Mouse (Mus musculus): Measurements from ENCODE around the gene Itpr3. TPM values are rescaled to one million over a fixed set of nuclear protein-coding genes. Genes with fewer than 3 reads are reported as not detected.

Gene Itpr3
- total RNA-seq, 1 experiment from 2014 or later: 7.4 TPM

GRCm38 (mm10) chr17:27119954-27120353 is 62.9 kb downstream of the Itpr3 start:
- DNase-seq: no peak

- DNase-seq: peak; percentile 83
These were observed 63.5 kb downstream of the Itpr3 start for GRCm38 (mm10) chr17:27120561-27121024.

GRCm38 (mm10) chr17:27121266-27121665 is 64.2 kb downstream of the Itpr3 start:
- no peak for DNase-seq

DNA sequence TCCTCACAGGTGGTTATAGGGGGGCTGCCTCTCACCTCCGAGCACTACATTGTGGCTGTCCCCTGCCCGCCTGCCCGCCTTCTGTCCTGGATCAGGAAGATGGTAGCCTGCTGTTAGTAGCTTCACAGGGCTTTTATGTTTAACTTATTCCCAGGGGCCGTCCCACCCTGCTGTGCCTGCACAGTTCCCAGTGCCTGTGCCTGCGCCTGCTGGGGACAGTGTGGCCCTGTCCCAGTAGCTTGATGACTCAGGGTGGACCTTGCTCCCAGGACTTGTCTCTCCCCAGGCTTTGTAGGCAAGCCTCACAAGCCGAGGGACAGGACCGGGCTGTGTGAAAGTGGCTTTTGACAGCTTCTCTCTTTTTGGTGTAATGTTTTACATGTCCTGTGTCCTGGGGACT is 64.7 kb downstream of the Itpr3 start:
- DNase-seq: no peak

GRCm38 (mm10) chr17:27122701-27123100 is 65.6 kb downstream of the Itpr3 start:
- DNase-seq: no peak

DNA sequence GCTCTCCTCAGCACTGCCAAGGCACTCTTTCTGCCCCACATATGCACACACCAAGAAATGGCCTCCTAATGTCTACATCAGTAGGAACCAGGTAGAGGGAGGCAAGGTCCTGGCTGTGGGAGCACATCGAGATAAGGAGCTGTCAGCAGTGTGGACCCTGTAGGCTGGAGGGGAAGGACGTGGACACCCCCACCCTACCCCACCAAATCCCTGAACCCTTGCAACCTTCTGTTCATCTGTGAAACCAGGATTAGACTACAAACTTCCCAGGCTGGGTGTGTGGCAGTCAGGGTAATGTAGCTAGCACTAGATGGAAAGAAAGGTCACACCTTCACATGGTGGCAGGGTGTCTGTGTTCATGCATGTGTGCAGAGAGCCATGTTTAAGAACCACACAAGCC is 66.0 kb downstream of the Itpr3 start:
- no peak for DNase-seq

GRCm38 (mm10) chr17:27123813-27124375 is 66.8 kb downstream of the Itpr3 start:
- no peak for DNase-seq

DNA sequence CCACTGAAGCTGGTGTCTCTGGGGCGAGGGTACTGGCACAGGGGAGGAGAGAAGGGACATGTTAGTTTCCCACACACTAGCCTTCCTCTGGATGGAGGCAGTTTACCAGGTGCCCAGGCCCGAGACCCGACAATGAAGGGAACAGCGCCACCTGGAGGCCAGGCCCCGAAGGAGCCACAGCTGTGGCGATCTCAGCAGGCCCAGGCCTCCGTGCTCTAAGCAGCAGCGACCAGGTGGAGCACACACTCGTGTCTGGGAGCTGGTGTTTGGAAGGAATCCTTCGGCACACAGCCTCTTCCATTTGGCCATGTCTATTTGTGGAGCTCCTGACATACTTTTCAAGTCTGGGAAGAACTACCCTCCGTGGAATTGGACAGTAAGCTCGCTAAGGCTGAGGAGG is 68.1 kb downstream of the Itpr3 start:
- peak; percentile 79 for DNase-seq

DNA sequence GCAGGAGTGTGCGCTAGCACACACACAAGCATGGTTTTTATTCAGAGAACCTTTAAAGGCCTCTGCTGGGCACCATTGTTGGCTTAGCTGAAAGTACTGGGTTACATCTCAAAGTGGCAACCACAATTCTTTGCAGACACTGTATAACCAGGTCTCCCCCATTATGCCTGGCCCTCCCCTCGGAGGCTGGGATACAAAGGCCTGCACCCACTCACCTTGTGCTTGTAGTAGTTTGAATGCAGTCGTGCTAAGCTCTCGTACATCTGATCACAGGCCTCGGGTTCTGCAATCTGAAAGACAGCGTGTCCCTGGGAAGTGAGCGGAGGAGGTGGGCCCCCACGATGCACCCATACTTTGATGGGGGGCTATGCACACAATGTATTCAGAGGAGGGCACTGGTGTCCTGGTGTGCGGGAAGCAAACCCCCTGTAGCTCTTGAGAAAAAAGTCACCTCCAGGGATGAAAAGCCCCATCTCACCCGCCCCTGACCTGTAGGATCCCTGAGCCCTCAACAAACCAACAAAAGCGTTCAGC is 68.6 kb downstream of the Itpr3 start:
- DNase-seq: no peak

- no peak for DNase-seq
These were observed 69.9 kb downstream of the Itpr3 start for GRCm38 (mm10) chr17:27126974-27127373.

DNA sequence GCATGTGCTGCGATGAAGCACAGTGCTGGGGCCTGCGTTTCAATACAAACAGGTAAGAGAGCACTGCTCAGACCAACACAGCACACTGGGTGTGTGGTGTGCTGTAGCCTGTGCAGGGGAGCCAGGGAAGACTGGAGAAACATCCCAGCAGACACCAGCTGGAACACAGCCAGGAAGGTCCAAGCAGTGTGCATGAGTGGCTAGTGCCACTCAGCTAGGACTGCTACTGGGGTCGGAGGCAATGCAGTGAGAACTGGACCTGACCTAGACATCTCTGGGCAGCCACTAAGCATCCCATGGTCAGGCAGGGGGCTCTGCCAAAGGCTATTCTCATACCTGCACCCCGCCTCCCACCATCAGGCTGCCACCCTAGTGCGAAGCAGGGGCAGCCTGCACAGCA is 71.1 kb downstream of the Itpr3 start:
- DNase-seq: no peak

DNA sequence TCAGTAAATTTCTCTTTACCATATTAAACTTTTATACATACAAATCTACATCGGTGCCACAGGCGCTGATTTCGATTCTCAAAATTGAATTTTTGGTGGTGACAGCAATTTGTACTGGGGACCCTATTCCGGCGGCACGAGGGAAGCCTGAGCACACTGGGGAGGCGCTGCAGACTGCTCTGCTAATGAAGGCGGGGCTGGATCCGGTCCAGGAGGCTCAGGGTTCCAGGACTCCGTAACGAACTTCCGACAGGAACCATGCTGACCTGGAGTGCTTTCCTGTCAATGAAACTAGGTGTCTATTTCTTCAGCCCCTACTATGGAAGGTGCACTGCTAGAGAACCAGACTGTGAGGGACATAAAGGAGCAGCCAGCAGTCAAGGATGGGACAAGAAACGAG is 72.2 kb downstream of the Itpr3 start:
- peak; percentile 42 for DNase-seq

DNA sequence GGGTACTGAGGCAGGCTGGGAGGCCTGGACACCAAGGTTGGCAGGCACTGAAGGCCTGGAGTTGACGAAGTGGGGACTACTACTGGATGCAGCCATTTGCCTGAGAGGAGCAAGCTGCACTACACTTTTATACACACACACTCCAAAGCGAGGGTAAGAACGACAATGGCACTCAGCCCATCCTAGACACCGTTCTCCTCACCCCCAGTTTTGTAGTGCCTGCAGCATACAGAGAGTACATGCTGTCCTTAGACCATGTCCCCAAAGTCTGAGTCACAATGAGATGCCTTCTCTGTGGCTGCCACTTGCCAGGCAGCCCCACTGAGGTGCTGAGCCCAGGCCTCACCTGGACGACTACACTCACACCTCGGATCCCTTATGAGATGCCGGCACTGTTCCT is 72.7 kb downstream of the Itpr3 start:
- DNase-seq: no peak

DNA sequence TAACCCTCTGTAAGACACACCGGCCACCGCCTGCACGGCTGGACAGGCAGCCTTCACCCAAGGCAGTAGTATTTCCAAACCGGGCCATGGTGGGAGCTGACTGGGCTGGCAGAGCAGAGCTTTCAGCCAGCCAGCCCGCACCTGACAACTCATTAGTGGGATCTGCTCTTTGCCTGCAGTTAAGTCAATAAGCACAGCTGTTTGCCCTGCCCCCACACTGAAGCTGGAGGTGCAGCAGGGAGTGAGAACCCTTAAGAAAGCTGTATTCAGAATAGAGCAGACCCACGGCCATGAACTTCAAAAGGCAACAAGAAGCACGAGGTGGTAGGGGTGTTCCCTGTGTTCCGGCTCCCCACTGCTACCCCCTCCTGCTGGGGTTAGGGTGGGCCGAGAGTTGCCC is 73.1 kb downstream of the Itpr3 start:
- DNase-seq: no peak

DNA sequence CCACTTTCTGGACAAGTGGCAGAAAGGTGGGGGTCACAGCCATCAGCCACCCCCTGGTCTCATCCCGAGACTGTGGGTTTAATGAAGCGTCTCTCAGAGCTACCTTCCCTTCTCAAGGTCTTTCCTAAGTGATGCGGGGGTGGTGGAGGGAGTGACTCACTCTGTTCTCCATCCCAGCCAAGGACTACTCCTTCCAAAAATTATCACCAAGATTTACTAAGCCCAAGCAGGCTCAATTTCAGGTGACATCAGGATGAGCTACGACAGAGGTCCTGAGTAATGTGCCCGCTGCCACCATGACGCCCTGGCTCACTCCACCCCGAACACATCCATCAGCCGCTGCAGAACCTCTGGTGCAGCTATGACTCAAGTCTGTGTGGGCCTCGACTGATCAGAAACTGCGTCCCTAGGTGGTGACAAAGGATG is 74.1 kb downstream of the Itpr3 start:
- DNase-seq: peak; percentile 60

DNA sequence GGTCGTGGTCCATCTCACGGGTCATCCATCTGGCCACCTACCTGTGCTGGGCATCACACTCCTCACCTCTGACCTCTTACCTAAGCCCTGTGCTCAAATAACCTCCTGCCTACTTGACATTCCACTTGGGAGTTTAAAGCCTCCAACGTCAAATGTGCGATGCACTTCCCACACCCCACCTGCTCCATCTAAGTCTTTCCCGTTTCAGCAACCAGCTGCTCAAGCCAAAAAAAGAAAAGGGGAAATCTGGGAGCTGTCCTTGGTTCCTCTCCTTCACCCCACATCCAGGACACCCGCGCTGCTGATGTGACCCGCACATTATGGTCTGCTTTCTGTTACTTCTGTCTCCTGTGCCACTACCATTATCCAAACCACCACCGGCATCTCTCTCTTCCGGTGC is 75.1 kb downstream of the Itpr3 start:
- DNase-seq: no peak

DNA sequence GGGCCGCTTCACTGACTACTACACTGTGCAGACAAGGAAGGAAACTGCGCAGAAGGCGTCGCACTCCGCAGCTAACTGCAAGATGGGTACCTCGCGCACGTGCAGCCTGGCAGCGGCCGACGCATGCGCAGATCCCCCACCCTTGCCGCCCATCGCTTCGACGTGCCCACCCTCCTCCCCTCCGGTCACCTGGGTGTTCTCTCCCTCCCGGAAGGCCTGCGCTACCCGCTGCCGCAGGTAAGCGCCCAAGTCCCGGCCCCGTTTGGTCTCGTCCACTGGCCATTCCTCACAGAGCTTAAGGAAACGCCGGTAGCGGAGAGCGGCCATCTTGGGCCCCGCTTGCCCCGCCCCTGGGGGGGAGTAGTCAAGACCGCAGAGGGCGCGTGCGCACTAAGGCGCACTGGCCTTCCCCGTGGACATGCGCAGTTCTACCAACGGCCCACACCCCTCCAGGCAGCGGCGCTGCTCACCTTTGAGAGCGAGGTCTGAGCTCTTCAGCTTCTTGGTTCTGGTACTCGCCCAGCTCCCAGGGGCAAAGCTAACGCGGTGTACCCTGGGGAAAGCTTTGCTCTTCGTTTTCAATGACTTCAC is 76.5 kb downstream of the Itpr3 start, which contains the start of gene Uqcc2:
Gene Uqcc2 (minus strand): TSS at position 366 of the 591 bp plus-strand sequence.
- DNase-seq: peak; percentile 99

DNA sequence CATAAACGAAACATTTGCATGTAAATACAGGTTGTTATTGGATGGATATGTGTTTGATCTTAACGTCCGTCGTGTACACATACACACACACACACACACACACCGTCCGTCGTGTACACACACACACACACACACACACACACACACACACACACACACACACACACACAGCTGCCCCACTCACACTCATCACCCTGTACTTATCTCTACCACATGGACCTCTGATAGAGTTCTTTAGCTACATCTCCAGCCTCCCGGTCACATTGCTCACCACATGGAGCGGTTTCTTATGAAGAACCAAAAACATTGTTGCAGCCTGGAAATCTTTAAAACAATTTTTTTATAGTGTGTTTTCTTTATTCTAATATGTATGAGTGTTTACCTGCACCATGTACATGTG is 77.1 kb downstream of the Itpr3 start:
- no peak for DNase-seq

GRCm38 (mm10) chr17:27134715-27135114 is 77.6 kb downstream of the Itpr3 start:
- no peak for DNase-seq

- DNase-seq: no peak
These were observed 81.3 kb downstream of the Itpr3 start for GRCm38 (mm10) chr17:27138396-27138795.

DNA sequence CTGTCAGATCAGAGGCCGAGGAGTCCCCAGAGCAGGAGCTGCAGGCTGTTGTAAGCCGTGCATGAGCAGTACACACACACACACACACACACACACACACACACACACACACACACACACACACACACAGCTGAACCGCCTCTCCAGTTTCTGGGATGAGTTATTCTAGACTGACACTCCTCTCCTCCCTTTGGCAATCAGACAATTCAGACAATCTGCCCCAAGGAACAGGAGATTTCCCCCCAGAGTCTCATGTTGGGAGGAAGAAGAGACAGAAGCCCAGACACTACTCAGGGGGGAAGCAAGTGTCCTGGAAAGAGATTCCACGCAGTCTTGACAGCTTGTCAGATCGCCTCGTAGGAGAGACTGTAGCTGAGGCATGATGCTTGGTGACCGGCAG is 82.2 kb downstream of the Itpr3 start:
- no peak for DNase-seq

GRCm38 (mm10) chr17:27140262-27140661 is 83.2 kb downstream of the Itpr3 start:
- no peak for DNase-seq

- peak; percentile 46 for DNase-seq
These were observed 84.9 kb downstream of the Itpr3 start for GRCm38 (mm10) chr17:27141971-27142450.

- no peak for DNase-seq
These were observed 87.0 kb downstream of the Itpr3 start for GRCm38 (mm10) chr17:27144152-27144551.

All from adrenal gland, postnatal 25 days (tissue).